7 mouse cellular contexts compared by ENCODE assay signal in genomic region chr9:77544354-77545067, GRCm38 (mm10). TPM values are rescaled to one million over a fixed set of nuclear protein-coding genes. Genes with fewer than 3 reads are reported as not detected.
DNase-seq lines count a peak whose midpoint lies in the region; ATAC-seq lines count a peak whose summit lies in the region.

Gene Lrrc1, minus strand, starts transcription at chr9:77544870.

- intact Hi-C loops in left cerebral cortex, postnatal 14 days (cut with DNase I) = no loop called here

- ATAC-seq in intestine, embryonic 14.5 days (replicated peaks; ENCODE audit: low FRiP score, low TSS enrichment, low read depth) = peak; percentile 88

- peak within 1 kb of the TSS; percentile 74 for H3K27ac ChIP-seq in intestine, embryonic 14.5 days (ENCODE audit: low read depth)

- no peaks in the 10 kb centered on the region for H3K9me3 ChIP-seq in intestine, embryonic 14.5 days (ENCODE audit: control insufficient read depth, low read length)

- H3K4me2 ChIP-seq in intestine, embryonic 14.5 days (ENCODE audit: low read length) = peak within 1 kb of the TSS; percentile 86

- WGBS in intestine, embryonic 14.5 days = 1% methylated on average over 70 of the region's 88 CpGs

- H3K27me3 ChIP-seq in intestine, embryonic 14.5 days (replicated peaks; ENCODE audit: control insufficient read depth, insufficient read depth, low read length) = no peaks in the 10 kb centered on the region

- H3K36me3 ChIP-seq in intestine, embryonic 14.5 days (ENCODE audit: control insufficient read depth, insufficient read depth, low read length) = no peaks in the 10 kb centered on the region

- peak within 1 kb of the TSS; percentile 74 for H3K9ac ChIP-seq in intestine, embryonic 14.5 days (ENCODE audit: low read length)

- H3K4me1 ChIP-seq in intestine, embryonic 14.5 days (replicated peaks; ENCODE audit: control insufficient read depth, insufficient read depth, low read length) = peaks cover 6% of the 10 kb centered on the region

- H3K4me3 ChIP-seq in intestine, embryonic 14.5 days (ENCODE audit: low read depth, low read length) = peak within 1 kb of the TSS; percentile 76

- peak; percentile 90 to 96 for DNase-seq in adrenal gland, adult (ENCODE audit: inconsistent age in 2 of 2, low spot score in 1 of 2)
- peak; percentile 90 for DNase-seq in embryo, embryonic 10.5 days (ENCODE audit: low spot score)
- peak; percentile 84 for DNase-seq in gastrocnemius, postnatal 25 days
- peak; percentile 92 for DNase-seq in intestine, embryonic 14.5 days (ENCODE audit: low spot score)
- peak; percentile 74 to 85 for DNase-seq in left cerebral cortex, postnatal 14 days (ENCODE audit: low spot score in 2 of 2)
- DNase-seq in mesoderm, embryonic 11.5 days (ENCODE audit: low read depth, low spot score) = peak; percentile 94
- DNase-seq in skeletal muscle tissue, adult 2 months (ENCODE audit: low read depth, low spot score) = peak; percentile 74

RNA-seq across cellular contexts. Expression of gene Lrrc1, which starts in this region (rescaled TPM):
- under 1 TPM; 0.54 to 0.88 TPM for total RNA-seq in gastrocnemius, postnatal 25 days (2021)
- 14.2 and 14.6 TPM in 2 replicates for polyA plus RNA-seq in intestine, embryonic 14.5 days (2014; fragmentation: Nextera tagmentation; extraction: Ambion mirVana)
- 1 to 10 TPM; 5.5 to 5.8 TPM for total RNA-seq in left cerebral cortex, postnatal 14 days (2021)

Comparison
In these comparisons a context has a peak if more than half of its experiments do, and no peak if none do; other contexts are left out.
1. Peak in every context shown above with its lines: DNase-seq, ATAC-seq, H3K4me3 ChIP-seq and H3K27ac ChIP-seq.
2. Peak in DNase-seq in gastrocnemius, postnatal 25 days; RNA of the gene not detected or under 1 TPM.